Mouse (Mus musculus) neural tube, embryonic 13.5 days (tissue): ENCODE results near the gene Fgfr1op. TPM values are rescaled to one million over a fixed set of nuclear protein-coding genes. Genes with fewer than 3 reads are reported as not detected.
A peak's percentile ranks its signal among the peaks of the same experiment; 100 is the strongest.
"Not testable (repeated sequence)": the region's sequence is repeated elsewhere in the genome, so short reads cannot be mapped to it uniquely, and the experiment has no call there.

Experiments used
- ATAC-seq: fragments of 200-750 bp; cut with Nextera tagmentation; 2 replicates; pipeline ENCODE4 v1.8.0; 2017; ENCODE audit warnings: low read depth, mild to moderate bottlenecking, moderate TSS enrichment, moderate library complexity
- H3K27ac ChIP-seq: fragments of 300-500 bp; sonication (generic); replicated peaks from 2 replicates; pipeline ENCODE4 v1.5.1; 2015; ENCODE audit warnings: moderate library complexity, mild to moderate bottlenecking, inconsistent platforms
- H3K27me3 ChIP-seq: fragments of 300-500 bp; sonication (generic); 2 replicates; pipeline ENCODE4 v1.6.1; 2015; ENCODE audit warnings: mild to moderate bottlenecking, inconsistent platforms
- H3K36me3 ChIP-seq: fragments of 300-500 bp; sonication (generic); 2 replicates; pipeline ENCODE4 v1.6.1; 2015; ENCODE audit warnings: mild to moderate bottlenecking, inconsistent platforms
- H3K4me1 ChIP-seq: fragments of 300-500 bp; sonication (generic); replicated peaks from 2 replicates; pipeline ENCODE4 v1.6.1; 2015; ENCODE audit warnings: inconsistent platforms
- H3K4me2 ChIP-seq: fragments of 300-500 bp; sonication (generic); 2 replicates; pipeline ENCODE4 v1.6.1; 2015; ENCODE audit warnings: inconsistent platforms, mild to moderate bottlenecking, moderate library complexity
- H3K4me3 ChIP-seq: fragments of 300-500 bp; sonication (generic); 2 replicates; pipeline ENCODE4 v1.5.1; 2015; ENCODE audit warnings: mild to moderate bottlenecking, inconsistent platforms
- H3K9ac ChIP-seq: fragments of 300-500 bp; sonication (generic); 2 replicates; pipeline ENCODE4 v1.6.1; 2015; ENCODE audit warnings: moderate library complexity, mild to moderate bottlenecking, inconsistent platforms
- H3K9me3 ChIP-seq: fragments of 300-500 bp; sonication (generic); 2 replicates; pipeline ENCODE4 v1.6.1; 2016; ENCODE audit warnings: inconsistent platforms
- WGBS: fragments of 180-500 bp; shearing (Covaris S2); methylation state at CpG from one replicate; pipeline ENCODE4 v1.1.7; 2015; 5-methylcytosine and 5-hydroxymethylcytosine counted together
- polyA plus RNA-seq: library from polyadenylated mRNA; unstranded; fragments of >200 nt; fragmentation: Nextera tagmentation; extraction: Ambion mirVana; gene quantifications from 2 replicates; pipeline ENCODE4 v1.2.1, GENCODE M21; 2015

The Fgfr1op gene
- polyA plus RNA-seq, result 28.4 and 30.4 TPM in 2 replicates

DNA sequence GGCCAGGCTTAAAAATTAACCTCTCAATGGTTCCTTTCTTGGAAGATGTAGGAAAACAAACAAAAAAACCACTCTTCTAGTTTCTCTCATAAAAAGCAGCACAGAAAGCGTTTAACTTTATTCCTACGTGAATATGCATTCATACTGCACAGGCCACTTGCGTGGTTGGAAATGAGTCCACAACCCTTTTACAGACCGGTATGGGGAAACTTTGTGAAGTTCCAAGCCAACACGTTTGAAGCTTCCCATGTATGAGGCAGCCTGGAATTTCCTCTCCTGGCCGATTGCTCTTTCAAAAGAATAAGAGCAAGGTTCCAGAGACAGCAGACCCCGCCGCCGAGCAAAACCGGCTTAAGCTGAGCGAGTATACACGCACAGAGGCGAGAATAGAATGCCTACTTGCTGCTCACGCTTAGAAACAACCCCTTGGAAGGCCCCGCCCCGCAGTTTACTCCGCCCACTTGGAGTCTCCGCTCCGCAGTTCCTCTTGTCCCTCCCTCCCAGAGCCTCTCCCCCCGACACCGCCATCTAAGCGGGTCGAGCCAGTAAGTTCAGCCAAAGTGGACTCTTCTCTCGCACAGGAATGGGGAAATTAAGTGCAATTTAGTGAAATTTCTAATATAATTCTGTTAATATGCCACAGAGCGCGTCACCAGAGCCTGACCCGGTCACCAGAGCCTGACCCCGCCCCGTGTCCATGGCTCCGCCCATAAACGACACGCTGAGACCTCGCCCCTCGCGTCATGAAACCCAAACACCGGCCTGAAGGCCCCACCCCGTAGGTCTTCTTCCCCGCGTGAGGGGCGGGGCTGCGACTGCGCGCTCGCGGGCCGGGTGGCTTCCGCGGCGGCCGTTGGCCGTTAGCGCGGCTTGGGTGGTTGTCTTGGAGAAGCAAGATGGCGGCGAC, at the start of gene Fgfr1op:
TSS of gene Fgfr1op (plus strand) at position 801 of the 907 bp plus-strand sequence.
- H3K27ac ChIP-seq, result 0 out of 2 replicates have a peak within 1 kb of the TSS, but pooled peaks have one; percentile 56
- H3K4me1 ChIP-seq, H3K27me3 ChIP-seq, H3K36me3 ChIP-seq, H3K9me3 ChIP-seq: not testable (repeated sequence)
- peak; percentile 97 for ATAC-seq
- WGBS, result 1% methylated on average over 18 of the region's 55 CpGs
- H3K4me3 ChIP-seq, result peak within 1 kb of the TSS; percentile 50
- H3K4me2 ChIP-seq, result peak within 1 kb of the TSS; percentile 55
- peak within 1 kb of the TSS; percentile 65 for H3K9ac ChIP-seq

DNA sequence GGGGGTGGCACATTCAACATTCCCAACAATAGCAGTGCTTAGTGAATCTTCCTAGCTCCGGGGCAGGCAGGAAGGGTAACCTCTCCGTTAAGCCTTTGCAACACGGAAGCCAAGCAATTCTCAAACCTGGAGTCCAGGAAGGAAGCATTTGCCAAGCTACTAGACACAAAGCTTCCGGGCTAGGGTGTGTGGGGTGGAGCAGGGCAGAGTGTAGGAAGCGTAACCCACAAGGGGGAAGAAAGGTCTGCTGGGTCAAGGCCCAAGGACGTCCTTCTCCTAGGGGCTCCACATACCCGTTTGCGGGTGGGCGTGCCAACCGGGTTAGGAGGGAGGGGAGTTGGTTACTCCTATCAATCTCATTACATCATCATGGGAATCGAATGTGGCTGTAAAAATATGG, 48.9 kb upstream of the Fgfr1op start:
- ATAC-seq, result not testable (repeated sequence)

GRCm38 (mm10) chr17:8116928-8117327, 48.4 kb upstream of the Fgfr1op start:
- H3K36me3 ChIP-seq, ATAC-seq, H3K27me3 ChIP-seq, H3K9me3 ChIP-seq, H3K4me1 ChIP-seq, H3K4me2 ChIP-seq, H3K4me3 ChIP-seq, H3K9ac ChIP-seq, H3K27ac ChIP-seq: not testable (repeated sequence)
- no CpG with 5 or more reads among the region's 6 CpGs for WGBS

More for the DNA sequence above, 48.9 kb upstream of the Fgfr1op start:
- H3K27ac ChIP-seq, H3K4me2 ChIP-seq, H3K4me3 ChIP-seq, H3K36me3 ChIP-seq, H3K4me1 ChIP-seq, H3K27me3 ChIP-seq, H3K9me3 ChIP-seq, H3K9ac ChIP-seq: not testable (repeated sequence)
- 75% methylated on average over 8 of the region's 11 CpGs for WGBS

DNA sequence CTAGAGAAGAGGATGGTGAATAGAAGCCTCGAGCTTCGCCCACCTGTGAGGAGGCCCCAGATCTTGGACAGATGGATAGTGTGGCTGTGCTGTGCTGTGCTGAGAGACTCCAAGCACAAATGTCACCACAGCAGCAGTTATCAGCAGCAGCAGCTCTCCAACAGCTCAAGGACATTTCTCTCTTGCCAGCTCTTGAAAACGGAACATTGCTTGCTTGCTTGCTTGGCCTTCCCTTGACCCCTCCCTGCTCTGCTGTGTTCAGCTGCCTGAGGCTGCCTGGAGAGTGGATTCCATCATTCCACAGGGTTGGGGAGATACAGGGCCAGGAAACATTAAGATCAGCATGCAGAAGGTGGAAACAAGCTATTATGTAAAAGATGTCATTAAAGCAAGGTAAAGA, 42.3 kb upstream of the Fgfr1op start:
- H3K27me3 ChIP-seq, H3K36me3 ChIP-seq, H3K4me3 ChIP-seq, ATAC-seq, H3K27ac ChIP-seq, H3K4me1 ChIP-seq, H3K9ac ChIP-seq, H3K4me2 ChIP-seq, H3K9me3 ChIP-seq: not testable (repeated sequence)
- no CpG with 5 or more reads among the region's 3 CpGs for WGBS

DNA sequence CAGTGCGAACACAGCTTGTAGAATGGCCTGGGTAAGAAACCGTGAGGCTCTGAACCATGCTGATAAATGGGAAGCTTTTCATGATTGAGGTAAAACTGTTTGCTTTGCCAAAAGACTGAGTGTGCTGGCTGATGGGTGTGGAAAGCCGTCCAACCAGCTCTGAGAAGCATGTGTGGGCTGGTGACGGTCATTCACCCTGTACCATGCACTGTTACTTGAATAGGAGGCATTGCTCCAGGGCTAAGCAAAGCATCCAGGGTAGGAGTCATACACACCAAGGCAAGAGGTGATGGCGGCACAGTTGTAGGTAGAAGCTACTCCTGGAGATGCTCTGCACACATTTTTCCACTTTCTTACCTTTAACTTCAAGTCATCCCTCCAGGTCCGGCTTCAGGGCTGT, 40.7 kb upstream of the Fgfr1op start:
- not testable (repeated sequence) for H3K27me3 ChIP-seq, H3K4me3 ChIP-seq, ATAC-seq, H3K4me2 ChIP-seq, H3K9ac ChIP-seq, H3K27ac ChIP-seq, H3K36me3 ChIP-seq, H3K9me3 ChIP-seq, H3K4me1 ChIP-seq
- 87% methylated on average over 2 of the region's 6 CpGs for WGBS

DNA sequence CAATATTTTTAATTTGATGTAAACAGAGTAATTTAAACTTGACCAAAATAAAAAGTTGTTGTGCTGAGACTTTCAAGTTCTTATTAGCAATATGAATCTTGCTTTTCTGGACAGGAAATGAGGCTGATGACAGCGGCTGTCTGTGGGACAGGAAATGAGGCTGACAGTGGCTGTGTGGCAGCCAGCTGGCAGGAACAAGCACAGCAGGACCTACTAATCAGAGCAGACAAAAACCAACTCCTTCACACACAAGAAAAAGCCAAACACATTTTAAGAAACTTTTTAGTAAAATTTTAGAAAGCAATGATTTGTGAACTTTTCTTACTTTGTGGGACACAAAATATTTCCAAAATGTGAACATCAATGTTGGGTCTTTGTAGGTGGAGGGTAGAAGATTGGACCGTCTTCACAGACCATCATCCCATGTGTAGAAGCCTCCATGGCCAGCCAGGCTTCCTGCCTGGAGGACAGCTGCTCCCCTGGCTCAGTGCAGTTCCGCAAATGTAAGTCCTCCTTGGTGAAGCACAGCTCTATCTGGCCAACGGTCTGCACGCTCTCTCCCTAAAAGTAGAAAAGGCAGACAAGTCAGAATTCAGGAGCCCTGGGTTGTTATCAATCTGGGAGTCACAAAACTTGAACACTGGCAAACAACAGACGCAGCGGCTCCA, 36.8 kb upstream of the Fgfr1op start:
- 88% methylated on average over 1 of the region's 7 CpGs for WGBS

GRCm38 (mm10) chr17:8129578-8129977, 35.7 kb upstream of the Fgfr1op start:
- H3K36me3 ChIP-seq, H3K9ac ChIP-seq, H3K27ac ChIP-seq, H3K4me3 ChIP-seq, H3K4me2 ChIP-seq, ATAC-seq, H3K4me1 ChIP-seq, H3K27me3 ChIP-seq, H3K9me3 ChIP-seq: not testable (repeated sequence)
- 92% methylated on average over 9 of the region's 9 CpGs for WGBS

More for the DNA sequence above, 36.8 kb upstream of the Fgfr1op start:
- H3K9me3 ChIP-seq, ATAC-seq, H3K4me2 ChIP-seq, H3K36me3 ChIP-seq, H3K27ac ChIP-seq, H3K27me3 ChIP-seq, H3K9ac ChIP-seq, H3K4me3 ChIP-seq, H3K4me1 ChIP-seq: not testable (repeated sequence)

DNA sequence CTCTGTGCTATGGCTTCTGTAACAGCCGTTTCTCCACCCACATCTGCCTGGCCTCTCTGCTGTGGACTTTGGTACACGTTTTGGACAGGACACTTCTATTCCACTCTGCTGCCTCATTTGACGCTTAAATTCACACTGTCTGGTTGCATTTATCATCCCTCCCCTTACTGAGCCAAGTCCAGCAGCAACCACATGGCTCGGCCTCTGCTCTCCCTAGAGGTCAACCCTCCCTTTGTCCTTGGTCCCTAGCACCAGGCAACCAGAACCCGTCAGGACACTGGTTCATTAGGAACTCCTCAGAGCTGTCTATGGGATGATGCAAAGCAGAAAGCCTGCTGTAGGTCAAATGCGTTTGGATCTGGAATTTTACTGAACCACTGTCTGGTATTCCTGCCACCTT, 34.5 kb upstream of the Fgfr1op start:
- H3K27me3 ChIP-seq, H3K4me3 ChIP-seq, H3K4me2 ChIP-seq, H3K9me3 ChIP-seq, H3K9ac ChIP-seq, H3K36me3 ChIP-seq, ATAC-seq, H3K4me1 ChIP-seq, H3K27ac ChIP-seq: not testable (repeated sequence)
- WGBS, result no CpG with 5 or more reads among the region's 6 CpGs

- not testable (repeated sequence) for H3K4me1 ChIP-seq, H3K9ac ChIP-seq, ATAC-seq, H3K27me3 ChIP-seq, H3K9me3 ChIP-seq, H3K27ac ChIP-seq, H3K4me2 ChIP-seq, H3K36me3 ChIP-seq, H3K4me3 ChIP-seq
- WGBS, result 93% methylated on average over 5 of the region's 5 CpGs
Observed at GRCm38 (mm10) chr17:8138116-8138515, 27.2 kb upstream of the Fgfr1op start.

- H3K4me1 ChIP-seq, H3K27ac ChIP-seq, H3K36me3 ChIP-seq, H3K9me3 ChIP-seq, H3K4me2 ChIP-seq, ATAC-seq, H3K9ac ChIP-seq, H3K4me3 ChIP-seq, H3K27me3 ChIP-seq: not testable (repeated sequence)
- WGBS, result 91% methylated on average over 3 of the region's 3 CpGs
Observed at GRCm38 (mm10) chr17:8140210-8140609, 25.1 kb upstream of the Fgfr1op start.

DNA sequence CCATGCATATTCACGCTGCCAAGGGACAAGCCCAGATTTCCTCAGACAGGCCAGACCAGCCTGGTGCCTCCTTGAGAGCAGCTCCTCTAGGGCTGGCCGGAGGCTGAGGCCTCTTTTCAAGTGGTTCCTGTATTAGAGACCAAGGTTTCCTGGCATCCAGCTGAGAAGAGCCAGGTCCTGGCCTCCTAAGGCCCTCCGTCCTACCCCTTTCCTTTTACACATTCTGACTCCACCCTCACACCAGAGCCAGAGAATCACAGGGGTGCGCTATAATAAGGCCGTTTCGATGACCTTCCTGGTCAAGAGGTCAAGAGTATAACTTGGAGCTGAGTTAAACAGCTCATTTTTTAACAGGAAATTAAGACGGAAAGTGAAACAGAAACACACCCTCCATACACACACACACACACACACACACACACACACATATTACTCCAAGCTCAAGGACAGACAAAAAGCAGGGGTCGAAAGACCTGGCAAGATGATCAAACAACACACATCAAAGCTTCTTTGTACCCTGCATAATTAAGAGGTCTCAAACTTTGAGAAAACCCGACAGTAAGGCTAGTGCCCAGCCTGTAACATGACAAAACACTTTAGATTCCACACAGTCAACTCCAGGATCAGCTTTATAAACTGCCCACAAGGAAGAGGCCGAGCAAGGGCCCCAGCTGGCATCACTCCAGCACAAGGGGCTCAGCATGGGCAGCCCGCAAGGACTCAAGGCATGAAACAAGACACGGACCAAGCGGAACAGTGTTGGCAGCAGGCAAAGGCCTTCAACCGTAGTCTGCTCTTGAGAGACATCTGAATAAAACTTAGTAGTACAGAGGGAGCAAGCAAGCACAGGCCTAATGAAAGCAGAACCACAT, 21.3 kb upstream of the Fgfr1op start:
- H3K36me3 ChIP-seq, result not testable (repeated sequence)

DNA sequence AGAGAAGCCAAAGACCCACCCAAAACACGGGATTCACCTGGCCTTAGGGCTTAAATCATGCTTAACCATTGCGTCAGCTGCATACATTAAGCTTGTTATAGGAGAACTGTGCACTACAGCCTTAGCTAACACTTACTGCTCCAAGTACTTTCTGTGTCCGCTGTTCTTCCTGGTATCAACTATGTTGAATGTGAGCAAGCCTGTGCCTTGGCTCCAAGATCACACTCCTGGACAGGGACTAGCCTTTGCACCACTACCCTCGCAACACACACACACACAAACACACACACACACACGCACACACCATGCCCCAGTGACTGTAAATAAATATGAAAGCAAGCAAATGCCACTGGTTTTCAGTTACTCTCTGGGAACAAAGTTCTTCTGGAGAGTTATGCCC, 18.4 kb upstream of the Fgfr1op start:
- H3K9me3 ChIP-seq, H3K4me1 ChIP-seq, H3K27ac ChIP-seq, H3K36me3 ChIP-seq, H3K27me3 ChIP-seq: not testable (repeated sequence)
- WGBS, result 24% methylated on average over 5 of the region's 5 CpGs
- ATAC-seq, result 0 out of 2 replicates have a peak, but pooled peaks have one; percentile 1
- peak overlapping the region; percentile 59 for H3K4me2 ChIP-seq
- H3K9ac ChIP-seq, result peak overlapping the region; percentile 70
- H3K4me3 ChIP-seq, result peak overlapping the region; percentile 50

More for the DNA sequence above, 21.3 kb upstream of the Fgfr1op start:
- H3K4me2 ChIP-seq, H3K9me3 ChIP-seq, H3K27me3 ChIP-seq, H3K9ac ChIP-seq, H3K4me1 ChIP-seq, ATAC-seq, H3K4me3 ChIP-seq, H3K27ac ChIP-seq: not testable (repeated sequence)
- 57% methylated on average over 10 of the region's 14 CpGs for WGBS
